ENCODE assay signal across 9 mouse cellular contexts in genomic region chr1:40171878-40172277, GRCm38 (mm10). TPM values are rescaled to one million over a fixed set of nuclear protein-coding genes. Genes with fewer than 3 reads are reported as not detected.
DNase-seq lines count a peak whose midpoint lies in the region; ATAC-seq and TF ChIP-seq lines count a peak whose summit lies in the region.
"Had no signal": no experiment of that assay in that cellular context is flagged by ENCODE, and none has a peak within 500 bp of the region (broad histone marks: within the 10 kb centered on the region; RNA-seq: fewer than 3 reads in every experiment).

No protein-coding gene starts in this region.

- no peak overlapping the region for H3K9ac ChIP-seq in embryonic facial prominence, embryonic 14.5 days (ENCODE audit: low read depth, low read length)
- H3K9ac ChIP-seq in hindbrain, embryonic 13.5 days: no peak overlapping the region

- H3ac ChIP-seq in C2C12 (ENCODE audit: control insufficient read depth, insufficient read length, low read depth): no peak overlapping the region

- no peaks in the 10 kb centered on the region for H3K4me1 ChIP-seq in embryonic facial prominence, embryonic 14.5 days (ENCODE audit: control insufficient read depth, insufficient read depth, low read length)
- no peaks in the 10 kb centered on the region for H3K4me1 ChIP-seq in embryonic facial prominence, embryonic 10.5 days
- H3K4me1 ChIP-seq in hindbrain, embryonic 13.5 days (replicated peaks): no peaks in the 10 kb centered on the region

- 58% methylated on average over 5 of the region's 5 CpGs for WGBS in embryonic facial prominence, embryonic 14.5 days
- 87% methylated on average over 5 of the region's 5 CpGs for WGBS in embryonic facial prominence, embryonic 10.5 days
- 82% methylated on average over 5 of the region's 5 CpGs for WGBS in hindbrain, embryonic 13.5 days

- no peak overlapping the region for H3K4me2 ChIP-seq in embryonic facial prominence, embryonic 14.5 days (ENCODE audit: low read depth, low read length)
- no peak overlapping the region for H3K4me2 ChIP-seq in hindbrain, embryonic 13.5 days

- no peaks in the 10 kb centered on the region for H3K36me3 ChIP-seq in embryonic facial prominence, embryonic 14.5 days (ENCODE audit: control insufficient read depth, insufficient read depth, low read length)
- no peaks in the 10 kb centered on the region for H3K36me3 ChIP-seq in embryonic facial prominence, embryonic 10.5 days (replicated peaks)
- H3K36me3 ChIP-seq in C2C12 (ENCODE audit: control insufficient read depth, insufficient read depth): no peaks in the 10 kb centered on the region
- H3K36me3 ChIP-seq in hindbrain, embryonic 13.5 days: no peaks in the 10 kb centered on the region

- H3K79me3 ChIP-seq in C2C12 (ENCODE audit: low read depth): no peaks in the 10 kb centered on the region

- no peak overlapping the region for H3K4me3 ChIP-seq in embryonic facial prominence, embryonic 14.5 days (ENCODE audit: low read depth, low read length)
- H3K4me3 ChIP-seq in embryonic facial prominence, embryonic 10.5 days: no peak overlapping the region
- H3K4me3 ChIP-seq in C2C12 (ENCODE audit: insufficient read depth, poor library complexity, severe bottlenecking): no peak overlapping the region
- H3K4me3 ChIP-seq in hindbrain, embryonic 13.5 days: no peak overlapping the region

- 0 out of 2 replicates have a peak, but pooled peaks cover 5% of the 10 kb centered on the region for H3K9me3 ChIP-seq in embryonic facial prominence, embryonic 14.5 days (ENCODE audit: control insufficient read depth, low read length)
- no peaks in the 10 kb centered on the region for H3K9me3 ChIP-seq in embryonic facial prominence, embryonic 10.5 days
- H3K9me3 ChIP-seq in hindbrain, embryonic 13.5 days: no peaks in the 10 kb centered on the region

- peak; percentile 54 for DNase-seq in embryonic facial prominence, embryonic 14.5 days (ENCODE audit: low spot score)
- no peak for DNase-seq in embryonic facial prominence, embryonic 10.5 days (ENCODE audit: low spot score)
- peak; percentile 73 to 87 for DNase-seq in heart, adult 18-20 months
- DNase-seq in layer of hippocampus, adult 18-20 months (ENCODE audit: low spot score in 2 of 2): peak; percentile 38 to 47
- DNase-seq in lung, postnatal 4 days: peak; percentile 18 to 31
- no peak for DNase-seq in cerebellum, adult 8-10 months

- H3K27ac ChIP-seq in embryonic facial prominence, embryonic 14.5 days (replicated peaks; ENCODE audit: low read depth, low read length): no peak overlapping the region; the same call in 1 of the 2 replicates
- no peak overlapping the region for H3K27ac ChIP-seq in embryonic facial prominence, embryonic 10.5 days (replicated peaks)
- no peak overlapping the region for H3K27ac ChIP-seq in hindbrain, embryonic 13.5 days
- H3K27ac ChIP-seq: macrophage had no signal

- no peak for TF ChIP-seq CTCF in C2C12 (IDR thresholded peaks at IDR 0.05; ENCODE audit: control insufficient read depth, insufficient read depth, insufficient read length)

- H3K27me3 ChIP-seq in embryonic facial prominence, embryonic 14.5 days (replicated peaks; ENCODE audit: control insufficient read depth, insufficient read depth, low read length): no peaks in the 10 kb centered on the region
- no peaks in the 10 kb centered on the region for H3K27me3 ChIP-seq in embryonic facial prominence, embryonic 10.5 days (replicated peaks; ENCODE audit: low read depth, poor library complexity, severe bottlenecking)
- H3K27me3 ChIP-seq in C2C12 (ENCODE audit: control insufficient read depth, insufficient read depth, insufficient read length): no peaks in the 10 kb centered on the region
- no peaks in the 10 kb centered on the region for H3K27me3 ChIP-seq in hindbrain, embryonic 13.5 days

- ATAC-seq in embryonic facial prominence, embryonic 14.5 days (ENCODE audit: low read depth): no peak
- ATAC-seq in hindbrain, embryonic 13.5 days (ENCODE audit: low FRiP score): no peak

- H3K79me2 ChIP-seq in C2C12 (ENCODE audit: control insufficient read depth, insufficient read depth): no peaks in the 10 kb centered on the region

TF ChIP-seq in C2C12, 6 proteins besides CTCF, POLR2A, EP300 and RAD21:
- TF ChIP-seq CEBPB (IDR thresholded peaks at IDR 0.05; ENCODE audit: low read depth): no peak
- peak; percentile 45 for TF ChIP-seq FOSL1 (IDR thresholded peaks at IDR 0.05; ENCODE audit: insufficient read depth, low read length, poor library complexity, severe bottlenecking)

RNA-seq across cellular contexts. Expression of gene Il1r1, which starts 53.0 kb away (rescaled TPM):
- polyA plus RNA-seq in embryonic facial prominence, embryonic 14.5 days (2014; fragmentation: Nextera tagmentation; extraction: Ambion mirVana): 9.3 and 9.6 TPM in 2 replicates
- 0.45 and 0.62 TPM in 2 replicates for polyA plus RNA-seq in embryonic facial prominence, embryonic 10.5 days (2016; fragmentation: Nextera tagmentation; extraction: Ambion mirVana)
- 16.8 TPM for polyA plus RNA-seq in C2C12 (2012; fragmentation: generic; extraction: Trizol)
- total RNA-seq in heart, adult 18-20 months (2021): 1 to 10 TPM; 5.6 to 6.3 TPM
- 1 to 10 TPM; 8.2 to 8.5 TPM for total RNA-seq in layer of hippocampus, adult 18-20 months (2021)
- 0.74 and 0.98 TPM in 2 replicates for polyA plus RNA-seq in hindbrain, embryonic 13.5 days (2015; fragmentation: Nextera tagmentation; extraction: Ambion mirVana)

Comparison
In these comparisons a context has a peak if more than half of its experiments do, and no peak if none do; other contexts are left out.
1. DNase-seq: peak in embryonic facial prominence, embryonic 14.5 days (single experiment), heart, adult 18-20 months (2 of 2), layer of hippocampus, adult 18-20 months (2 of 2) and lung, postnatal 4 days (2 of 2); none in embryonic facial prominence, embryonic 10.5 days (single experiment) and cerebellum, adult 8-10 months (single experiment).